Mouse (Mus musculus) lung, postnatal 14 days (tissue): ENCODE measurements around the gene Serhl.
A peak's percentile ranks its signal among the peaks of the same experiment; 100 is the strongest.
"Not testable (repeated sequence)": the region's sequence is repeated elsewhere in the genome, so short reads cannot be mapped to it uniquely, and the experiment has no call there.

Source experiments
- DNase-seq: peaks from one replicate; pipeline ENCODE4 v3.0.0; 2021

Serhl gene

GRCm38 (mm10) chr15:83089429-83089605 is at the start of gene Serhl:
Serhl (plus strand) TSS chr15:83089506.
- DNase-seq, result no peak

GRCm38 (mm10) chr15:83040156-83040555 is 49.1 kb upstream of the Serhl start:
- no peak for DNase-seq

GRCm38 (mm10) chr15:83042655-83043361 is 46.5 kb upstream of the Serhl start:
- DNase-seq, result no peak

GRCm38 (mm10) chr15:83043362-83043708 is 46.0 kb upstream of the Serhl start:
- DNase-seq, result no peak

GRCm38 (mm10) chr15:83045565-83045964 is 43.7 kb upstream of the Serhl start:
- DNase-seq, result not testable (repeated sequence)

- no peak for DNase-seq
Measured at GRCm38 (mm10) chr15:83046308-83046707, 43.0 kb upstream of the Serhl start.

GRCm38 (mm10) chr15:83046730-83047129 is 42.6 kb upstream of the Serhl start:
- DNase-seq, result no peak

- DNase-seq, result no peak
Measured at GRCm38 (mm10) chr15:83052341-83053104, 36.8 kb upstream of the Serhl start.

GRCm38 (mm10) chr15:83053261-83053660 is 36.0 kb upstream of the Serhl start:
- DNase-seq, result no peak

GRCm38 (mm10) chr15:83055569-83055968 is 33.7 kb upstream of the Serhl start:
- no peak for DNase-seq

- no peak for DNase-seq
Measured at GRCm38 (mm10) chr15:83056378-83057083, 32.8 kb upstream of the Serhl start.

- no peak for DNase-seq
Measured at GRCm38 (mm10) chr15:83057533-83057932, 31.8 kb upstream of the Serhl start.

- DNase-seq, result no peak
Measured at GRCm38 (mm10) chr15:83059233-83059660, 30.1 kb upstream of the Serhl start.

- no peak for DNase-seq
Measured at GRCm38 (mm10) chr15:83061689-83062088, 27.6 kb upstream of the Serhl start.

GRCm38 (mm10) chr15:83062582-83062981 is 26.7 kb upstream of the Serhl start:
- DNase-seq, result not testable (repeated sequence)

GRCm38 (mm10) chr15:83065543-83065942 is 23.8 kb upstream of the Serhl start:
- peak; percentile 68 for DNase-seq

GRCm38 (mm10) chr15:83068270-83068669 is 21.0 kb upstream of the Serhl start:
- DNase-seq, result no peak

- DNase-seq, result peak; percentile 74
Measured at GRCm38 (mm10) chr15:83070942-83071341, 18.4 kb upstream of the Serhl start.

- DNase-seq, result no peak
Measured at GRCm38 (mm10) chr15:83071752-83072151, 17.6 kb upstream of the Serhl start.

GRCm38 (mm10) chr15:83074179-83074578 is 15.1 kb upstream of the Serhl start:
- peak; percentile 42 for DNase-seq

- DNase-seq, result peak; percentile 49
Measured at GRCm38 (mm10) chr15:83075607-83076525, 13.4 kb upstream of the Serhl start.

- no peak for DNase-seq
Measured at GRCm38 (mm10) chr15:83083530-83083929, 5.8 kb upstream of the Serhl start.

- DNase-seq, result no peak
Measured at GRCm38 (mm10) chr15:83084022-83084640, 5.2 kb upstream of the Serhl start.
